Mouse (Mus musculus) stomach, embryonic 14.5 days (tissue): ENCODE results near the gene Rsad1. TPM values are rescaled to one million over a fixed set of nuclear protein-coding genes. Genes with fewer than 3 reads are reported as not detected.

Source experiments
- ATAC-seq: fragments of 200-750 bp; cut with Nextera tagmentation; 2 replicates; pipeline ENCODE4 v1.8.0; 2017; ENCODE audit warnings: low read depth, moderate TSS enrichment; ENCODE audit not compliant: insufficient number of reproducible peaks, insufficient read depth, low FRiP score
- H3K27ac ChIP-seq: fragments of 300-500 bp; sonication (generic); 2 replicates; pipeline ENCODE4 v1.5.1; 2014; ENCODE audit warnings: mild to moderate bottlenecking, low read length, moderate library complexity, mixed read lengths
- H3K27me3 ChIP-seq: fragments of 300-500 bp; sonication (generic); 2 replicates; pipeline ENCODE4 v1.6.1; 2014; ENCODE audit warnings: low read length, control low read depth, mixed read lengths; ENCODE audit not compliant: control insufficient read depth, insufficient read depth
- H3K36me3 ChIP-seq: fragments of 300-500 bp; sonication (generic); 2 replicates; pipeline ENCODE4 v1.6.1; 2014; ENCODE audit warnings: mild to moderate bottlenecking, control low read depth, low read length, moderate library complexity, mixed read lengths; ENCODE audit not compliant: control insufficient read depth, insufficient read depth
- H3K4me1 ChIP-seq: fragments of 300-500 bp; sonication (generic); 2 replicates; pipeline ENCODE4 v1.6.1; 2014; ENCODE audit warnings: low read length, control low read depth, mixed read lengths; ENCODE audit not compliant: control insufficient read depth, insufficient read depth
- H3K4me2 ChIP-seq: fragments of 300-500 bp; sonication (generic); replicated peaks from 2 replicates; pipeline ENCODE4 v1.6.1; 2014; ENCODE audit warnings: low read depth, low read length, control low read depth
- H3K4me3 ChIP-seq: fragments of 300-500 bp; sonication (generic); 2 replicates; pipeline ENCODE4 v1.5.1; 2014; ENCODE audit warnings: low read depth, low read length, control low read depth
- H3K9ac ChIP-seq: fragments of 300-500 bp; sonication (generic); replicated peaks from 2 replicates; pipeline ENCODE4 v1.6.1; 2014; ENCODE audit warnings: low read depth, mild to moderate bottlenecking, control low read depth, low read length, moderate library complexity, mixed read lengths
- H3K9me3 ChIP-seq: fragments of 300-500 bp; sonication (generic); 2 replicates; pipeline ENCODE4 v1.6.1; 2016; ENCODE audit warnings: low read depth, low read length, control low read depth; ENCODE audit not compliant: control insufficient read depth
- WGBS: fragments of 180-500 bp; shearing (Covaris S2); extraction: QIAGEN DNeasy Blood & Tissue Kit; methylation state at CpG from one replicate; pipeline ENCODE4 v1.1.7; 2014; 5-methylcytosine and 5-hydroxymethylcytosine counted together
- polyA plus RNA-seq: library from polyadenylated mRNA; unstranded; fragments of >200 nt; fragmentation: Nextera tagmentation; extraction: Ambion mirVana; gene quantifications from 2 replicates; pipeline ENCODE4 v1.2.1, GENCODE M21; 2014

Gene Rsad1
- polyA plus RNA-seq, 1 experiment from 2014 or later = 3.4 TPM

GRCm38 (mm10) chr11:94526171-94526879 lies 22.7 kb downstream of the Rsad1 start:
- WGBS = 36% methylated on average over 9 of the region's 9 CpGs
- Histone ChIP-seq H3K4me3 (no peak overlapping the region), H3K27me3 (no peaks in the 10 kb centered on the region), H3K36me3 (no peaks in the 10 kb centered on the region), H3K9me3 (no peaks in the 10 kb centered on the region), H3K9ac (no peak overlapping the region), H3K4me2 (no peak overlapping the region), H3K27ac (peak overlapping the region; percentile 48), H3K4me1 (peaks cover 8% of the 10 kb centered on the region; the same call in 1 of the 2 replicates)
- peak; percentile 48 for ATAC-seq

- Histone ChIP-seq H3K4me3 (peak within 1 kb of the TSS; percentile 50), H3K36me3 (no peaks in the 10 kb centered on the region), H3K27me3 (no peaks in the 10 kb centered on the region), H3K9ac (peak within 1 kb of the TSS; percentile 18), H3K4me2 (peak within 1 kb of the TSS; percentile 67), H3K4me1 (peaks cover 10% of the 10 kb centered on the region; the same call in 1 of the 2 replicates), H3K27ac (no peak within 1 kb of the TSS), H3K9me3 (no peaks in the 10 kb centered on the region)
- WGBS = under 1% methylated on average over 42 of the region's 42 CpGs
- peak; percentile 70 for ATAC-seq
Measured at GRCm38 (mm10) chr11:94521219-94521843, 27.7 kb downstream of the Rsad1 start, which contains the start of gene Mycbpap. Gene Mycbpap, minus strand, starts transcription at chr11:94521742.

GRCm38 (mm10) chr11:94513452-94513851 lies 35.6 kb downstream of the Rsad1 start:
- ATAC-seq = no peak
- Histone ChIP-seq H3K4me2 (no peak overlapping the region), H3K4me1 (0 out of 2 replicates have a peak, but pooled peaks cover 3% of the 10 kb centered on the region), H3K27ac (no peak overlapping the region), H3K36me3 (no peaks in the 10 kb centered on the region), H3K9me3 (no peaks in the 10 kb centered on the region), H3K9ac (no peak overlapping the region), H3K4me3 (no peak overlapping the region), H3K27me3 (no peaks in the 10 kb centered on the region)
- WGBS = 33% methylated on average over 9 of the region's 9 CpGs

GRCm38 (mm10) chr11:94508976-94509375 lies 40.1 kb downstream of the Rsad1 start:
- Histone ChIP-seq H3K4me1 (0 out of 2 replicates have a peak, but pooled peaks cover 2% of the 10 kb centered on the region), H3K4me2 (no peak overlapping the region), H3K9ac (no peak overlapping the region), H3K27me3 (no peaks in the 10 kb centered on the region), H3K27ac (no peak overlapping the region), H3K4me3 (no peak overlapping the region), H3K9me3 (no peaks in the 10 kb centered on the region), H3K36me3 (no peaks in the 10 kb centered on the region)
- 76% methylated on average over 10 of the region's 10 CpGs for WGBS
- ATAC-seq = peak; percentile 51; the same call in 1 of the 2 replicates

GRCm38 (mm10) chr11:94501482-94501881 lies 47.6 kb downstream of the Rsad1 start:
- H3K9me3 ChIP-seq = no peaks in the 10 kb centered on the region
- 86% methylated on average over 8 of the region's 8 CpGs for WGBS
- no peaks in the 10 kb centered on the region for H3K36me3 ChIP-seq

GRCm38 (mm10) chr11:94500362-94500761 lies 48.7 kb downstream of the Rsad1 start:
- H3K4me3 ChIP-seq = peak overlapping the region; percentile 36
- ATAC-seq = no peak

More at GRCm38 (mm10) chr11:94501482-94501881, 47.6 kb downstream of the Rsad1 start:
- Histone ChIP-seq H3K9ac (no peak overlapping the region), H3K4me3 (no peak overlapping the region), H3K27me3 (no peaks in the 10 kb centered on the region), H3K4me1 (peaks cover 21% of the 10 kb centered on the region; the same call in 1 of the 2 replicates), H3K4me2 (no peak overlapping the region), H3K27ac (no peak overlapping the region)
- no peak for ATAC-seq

GRCm38 (mm10) chr11:94499661-94500152 lies 49.3 kb downstream of the Rsad1 start, which contains the start of gene Epn3:
Gene Epn3, minus strand, starts transcription at chr11:94499974.
- ATAC-seq = peak; percentile 82
- peak within 1 kb of the TSS; percentile 90 for H3K27ac ChIP-seq
- H3K9ac ChIP-seq = no peak within 1 kb of the TSS; the same call in 1 of the 2 replicates
- H3K4me1 ChIP-seq = peaks cover 21% of the 10 kb centered on the region; the same call in 1 of the 2 replicates
- no peaks in the 10 kb centered on the region for H3K9me3 ChIP-seq
- peak within 1 kb of the TSS; percentile 36 for H3K4me3 ChIP-seq
- H3K4me2 ChIP-seq = peak within 1 kb of the TSS; percentile 63
- no peaks in the 10 kb centered on the region for H3K27me3 ChIP-seq
- WGBS = under 1% methylated on average over 26 of the region's 26 CpGs
- no peaks in the 10 kb centered on the region for H3K36me3 ChIP-seq

More at GRCm38 (mm10) chr11:94500362-94500761, 48.7 kb downstream of the Rsad1 start:
- H3K9me3 ChIP-seq = no peaks in the 10 kb centered on the region
- no peaks in the 10 kb centered on the region for H3K36me3 ChIP-seq
- H3K27ac ChIP-seq = peak overlapping the region; percentile 62
- no peak overlapping the region; the same call in 1 of the 2 replicates for H3K9ac ChIP-seq
- 15% methylated on average over 8 of the region's 8 CpGs for WGBS
- peak overlapping the region; percentile 63 for H3K4me2 ChIP-seq
- peaks cover 21% of the 10 kb centered on the region; the same call in 1 of the 2 replicates for H3K4me1 ChIP-seq
- no peaks in the 10 kb centered on the region for H3K27me3 ChIP-seq

GRCm38 (mm10) chr11:94499035-94499434 lies 50.0 kb downstream of the Rsad1 start:
- H3K4me1 ChIP-seq = peaks cover 21% of the 10 kb centered on the region; the same call in 1 of the 2 replicates
- no peaks in the 10 kb centered on the region for H3K36me3 ChIP-seq
- no peak overlapping the region; the same call in 1 of the 2 replicates for H3K9ac ChIP-seq
- ATAC-seq = no peak; the same call in 1 of the 2 replicates
- H3K9me3 ChIP-seq = no peaks in the 10 kb centered on the region
- H3K27ac ChIP-seq = peak overlapping the region; percentile 90; the same call in 1 of the 2 replicates
- peak overlapping the region; percentile 36 for H3K4me3 ChIP-seq
- no peaks in the 10 kb centered on the region for H3K27me3 ChIP-seq
- peak overlapping the region; percentile 63 for H3K4me2 ChIP-seq
- 0% methylated on average over 2 of the region's 2 CpGs for WGBS
